Mouse (Mus musculus): ENCODE results near the gene Naa15.

DNA sequence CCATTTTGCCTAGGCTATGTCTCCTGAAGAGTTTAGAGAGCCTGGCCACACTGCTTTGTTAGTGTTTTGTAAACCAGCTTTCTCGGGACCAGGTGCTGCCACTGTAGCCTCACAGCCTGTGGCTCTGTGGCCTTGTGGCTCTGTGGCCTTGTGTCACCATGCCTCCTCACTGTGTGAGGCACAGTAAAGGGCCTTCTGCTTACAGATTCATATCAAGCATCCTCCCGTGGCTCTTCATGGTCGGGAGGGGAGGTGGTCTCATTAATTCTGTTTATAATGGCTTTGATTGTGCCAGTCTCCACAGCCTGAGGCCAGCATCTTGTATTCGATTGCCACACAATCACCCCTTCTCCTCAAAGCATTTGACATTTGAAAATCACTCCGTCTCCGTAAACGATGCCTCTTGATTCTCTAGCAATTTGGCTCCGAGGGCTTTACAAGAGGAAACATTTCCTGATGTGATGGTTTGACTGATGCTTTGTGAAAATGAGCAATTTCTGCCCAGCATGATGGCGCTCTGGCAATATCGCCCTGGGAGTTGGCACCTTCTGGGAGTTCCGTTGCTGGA lies 89.5 kb downstream of the Naa15 start:
- TF ChIP-seq CTCF (IDR thresholded peaks at IDR 0.05; ENCODE audit: borderline replicate concordance, insufficient read depth, low read length) (no peak), POLR2A (IDR thresholded peaks at IDR 0.05; ENCODE audit: low read depth, low read length) (no peak)
